Mouse (Mus musculus) lung, postnatal 0 days (tissue): Measurements from ENCODE around the gene Nectin2. TPM values are rescaled to one million over a fixed set of nuclear protein-coding genes. Genes with fewer than 3 reads are reported as not detected.
A peak's percentile ranks its signal among the peaks of the same experiment; 100 is the strongest.

ENCODE experiments used
- ATAC-seq: fragments of 200-750 bp; cut with Nextera tagmentation; 2 replicates; pipeline ENCODE4 v1.8.0; 2017; ENCODE audit warnings: moderate library complexity
- DNase-seq: peaks from one replicate; pipeline ENCODE4 v3.0.0-alpha.2; 2016; ENCODE audit warnings: low spot score
- H3K27ac ChIP-seq: fragments of 300-500 bp; sonication (generic); 2 replicates; pipeline ENCODE4 v1.5.1; 2014; ENCODE audit warnings: antibody characterized with exemption, mild to moderate bottlenecking, low read length, mixed read lengths
- H3K27me3 ChIP-seq: fragments of 300-500 bp; sonication (generic); replicated peaks from 2 replicates; pipeline ENCODE4 v1.6.1; 2014; ENCODE audit warnings: low read length, mixed read lengths; ENCODE audit not compliant: insufficient read depth
- H3K36me3 ChIP-seq: fragments of 300-500 bp; sonication (generic); 2 replicates; pipeline ENCODE4 v1.6.1; 2014; ENCODE audit warnings: low read length, mixed read lengths; ENCODE audit not compliant: insufficient read depth
- H3K4me1 ChIP-seq: fragments of 300-500 bp; sonication (generic); 2 replicates; pipeline ENCODE4 v1.6.1; 2014; ENCODE audit warnings: antibody characterized with exemption, low read depth, low read length, mixed read lengths; ENCODE audit not compliant: insufficient read depth
- H3K4me2 ChIP-seq: fragments of 300-500 bp; sonication (generic); replicated peaks from 2 replicates; pipeline ENCODE4 v1.6.1; 2014; ENCODE audit warnings: low read depth, mild to moderate bottlenecking, low read length, moderate library complexity, mixed read lengths
- H3K4me3 ChIP-seq: fragments of 300-500 bp; sonication (generic); 2 replicates; pipeline ENCODE4 v1.5.1; 2014; ENCODE audit warnings: low read depth, low read length
- H3K9ac ChIP-seq: fragments of 300-500 bp; sonication (generic); replicated peaks from 2 replicates; pipeline ENCODE4 v1.6.1; 2014; ENCODE audit warnings: low read depth, mild to moderate bottlenecking
- H3K9me3 ChIP-seq: fragments of 300-500 bp; sonication (generic); 2 replicates; pipeline ENCODE4 v1.6.1; 2016; ENCODE audit warnings: low read length, mixed read lengths
- CTCF ChIP-seq: IDR thresholded peaks from 2 replicates; pipeline ENCODE4 v1.5.1; 2016; ENCODE audit warnings: antibody characterized with exemption, mild to moderate bottlenecking
- EP300 ChIP-seq: IDR thresholded peaks from 2 replicates; pipeline ENCODE4 v1.6.1; 2016; ENCODE audit warnings: antibody characterized with exemption, mild to moderate bottlenecking, control low read depth
- WGBS: fragments of 180-500 bp; shearing (Covaris S2); extraction: QIAGEN DNeasy Blood & Tissue Kit; methylation state at CpG from one replicate; pipeline ENCODE4 v1.1.7; 2014; 5-methylcytosine and 5-hydroxymethylcytosine counted together
- polyA plus RNA-seq: library from polyadenylated mRNA; unstranded; fragments of >200 nt; fragmentation: Nextera tagmentation; extraction: Ambion mirVana; gene quantifications from 2 replicates; pipeline ENCODE4 v1.2.1, GENCODE M21; 2015

Nectin2 gene
- polyA plus RNA-seq, 1 experiment from 2014 or later: 113 TPM

- ATAC-seq (no peak), DNase-seq (no peak)
- Histone ChIP-seq H3K4me1 (peaks cover 22% of the 10 kb centered on the region; the same call in 1 of the 2 replicates), H3K27ac (peak overlapping the region; percentile 81), H3K27me3 (no peaks in the 10 kb centered on the region), H3K9me3 (no peaks in the 10 kb centered on the region), H3K4me2 (no peak overlapping the region), H3K4me3 (no peak overlapping the region), H3K36me3 (no peaks in the 10 kb centered on the region), H3K9ac (no peak overlapping the region)
- no peak for TF ChIP-seq EP300
- TF ChIP-seq CTCF: no peak
- 14% methylated on average over 8 of the region's 8 CpGs for WGBS
Measured at GRCm38 (mm10) chr7:19695213-19695594, 55.1 kb downstream of the Nectin2 start.

GRCm38 (mm10) chr7:19694336-19695212, 55.7 kb downstream of the Nectin2 start:
- no peak for ATAC-seq
- Histone ChIP-seq H3K4me2 (no peak overlapping the region), H3K4me3 (no peak overlapping the region), H3K9me3 (no peaks in the 10 kb centered on the region), H3K9ac (no peak overlapping the region), H3K36me3 (no peaks in the 10 kb centered on the region), H3K27ac (peak overlapping the region; percentile 81), H3K27me3 (no peaks in the 10 kb centered on the region), H3K4me1 (peaks cover 22% of the 10 kb centered on the region; the same call in 1 of the 2 replicates)
- TF ChIP-seq CTCF (no peak), EP300 (no peak)
- WGBS: 71% methylated on average over 10 of the region's 10 CpGs
- DNase-seq: no peak

GRCm38 (mm10) chr7:19693421-19693820, 56.9 kb downstream of the Nectin2 start:
- peak; percentile 72 for ATAC-seq

DNA sequence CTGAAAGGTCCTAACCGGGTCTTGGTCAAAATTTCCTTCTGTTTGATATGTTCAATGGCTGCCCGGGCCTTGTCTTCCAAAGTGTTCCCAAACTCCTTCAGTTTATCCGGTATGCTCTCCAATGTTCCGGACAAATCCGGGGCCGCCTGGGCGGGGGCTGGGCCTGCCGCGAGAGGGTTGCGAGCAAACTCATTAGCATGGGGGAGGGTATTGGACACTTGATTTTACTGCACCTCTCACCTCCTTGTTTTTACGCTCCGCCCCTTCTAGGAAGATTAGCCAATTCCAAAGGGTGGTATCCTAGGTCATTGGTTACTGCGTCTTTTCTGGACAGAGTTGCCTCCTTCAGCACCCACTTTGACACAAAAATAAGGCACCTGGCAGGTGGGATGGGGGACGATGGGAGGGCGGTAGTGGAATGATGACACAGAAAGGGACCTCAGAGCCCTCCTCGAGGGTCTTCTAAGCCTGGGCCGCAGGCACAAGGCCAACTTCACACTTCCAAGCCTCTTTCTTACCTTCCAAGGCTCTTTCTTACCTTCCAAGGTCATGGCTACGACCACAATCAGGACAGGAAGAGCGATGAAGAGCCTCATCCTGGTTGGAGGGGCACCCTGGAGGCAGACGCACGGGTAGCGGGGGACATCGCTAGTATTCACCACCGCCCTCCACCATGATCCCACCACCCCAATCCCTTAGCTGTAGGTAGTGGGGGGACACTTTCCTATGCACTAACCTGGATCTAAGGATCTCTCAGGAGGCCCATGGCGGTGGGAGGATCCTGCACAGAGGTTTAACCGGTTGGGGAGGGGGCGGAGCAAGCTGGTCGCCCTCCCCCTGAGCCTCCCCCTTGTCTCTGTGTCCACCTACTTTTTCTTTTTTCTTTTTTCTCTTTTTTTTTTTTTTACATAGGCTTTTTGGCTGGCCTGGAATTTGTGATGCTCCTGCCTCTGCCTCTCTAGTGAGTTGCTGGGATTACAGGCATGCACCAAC, 58.1 kb downstream of the Nectin2 start, which contains the start of gene Apoc1:
Apoc1 (minus strand) TSS at position 788 of the 993 bp plus-strand sequence.
- no peaks in the 10 kb centered on the region for H3K9me3 ChIP-seq
- TF ChIP-seq EP300 (no peak), CTCF (no peak)
- 0 out of 2 replicates have a peak within 1 kb of the TSS, but pooled peaks have one; percentile 19 for H3K4me2 ChIP-seq
- H3K4me3 ChIP-seq: no peak within 1 kb of the TSS
- no peaks in the 10 kb centered on the region for H3K36me3 ChIP-seq
- H3K9ac ChIP-seq: no peak within 1 kb of the TSS
- H3K27me3 ChIP-seq: no peaks in the 10 kb centered on the region
- ATAC-seq: peak; percentile 61
- peak; percentile 84 for DNase-seq
- WGBS: 53% methylated on average over 28 of the region's 28 CpGs
- peaks cover 13% of the 10 kb centered on the region; the same call in 1 of the 2 replicates for H3K4me1 ChIP-seq
- H3K27ac ChIP-seq: peak within 1 kb of the TSS; percentile 81

More at GRCm38 (mm10) chr7:19693421-19693820, 56.9 kb downstream of the Nectin2 start:
- Histone ChIP-seq H3K9me3 (no peaks in the 10 kb centered on the region), H3K4me1 (peaks cover 13% of the 10 kb centered on the region; the same call in 1 of the 2 replicates), H3K27me3 (no peaks in the 10 kb centered on the region), H3K9ac (no peak overlapping the region), H3K36me3 (no peaks in the 10 kb centered on the region), H3K4me3 (no peak overlapping the region), H3K27ac (peak overlapping the region; percentile 81), H3K4me2 (no peak overlapping the region)
- 15% methylated on average over 10 of the region's 10 CpGs for WGBS
- DNase-seq: peak; percentile 89
- TF ChIP-seq CTCF: no peak

- Histone ChIP-seq H3K36me3 (no peaks in the 10 kb centered on the region), H3K4me3 (no peak overlapping the region), H3K27me3 (no peaks in the 10 kb centered on the region), H3K27ac (peak overlapping the region; percentile 81), H3K4me2 (no peak overlapping the region), H3K4me1 (peaks cover 13% of the 10 kb centered on the region; the same call in 1 of the 2 replicates), H3K9me3 (no peaks in the 10 kb centered on the region), H3K9ac (no peak overlapping the region)
- DNase-seq: peak; percentile 64
- 0 out of 2 replicates have a peak, but pooled peaks have one; percentile 9 for TF ChIP-seq EP300
- TF ChIP-seq CTCF: no peak
- WGBS: 48% methylated on average over 6 of the region's 6 CpGs
- ATAC-seq: peak; percentile 27
Measured at GRCm38 (mm10) chr7:19691434-19691833, 58.8 kb downstream of the Nectin2 start.
